Mouse (Mus musculus) kidney, adult 2 months (tissue): ENCODE results near the gene Olfr1044. TPM values are rescaled to one million over a fixed set of nuclear protein-coding genes. Genes with fewer than 3 reads are reported as not detected.
"Not testable (repeated sequence)": the region's sequence is repeated elsewhere in the genome, so short reads cannot be mapped to it uniquely, and the experiment has no call there.

ENCODE experiments used
- DNase-seq: peaks from one replicate; pipeline ENCODE4 v3.0.0; 2021
- H3K27ac ChIP-seq: fragments of 200-500 bp; 2 replicates; pipeline ENCODE4 v1.5.1; 2012; ENCODE audit warnings: low read depth, low read length, control low read depth, inconsistent platforms; ENCODE audit not compliant: insufficient read depth
- H3K27me3 ChIP-seq: fragments of 200-500 bp; replicated peaks from 2 replicates; pipeline ENCODE4 v1.6.1; 2012; ENCODE audit warnings: mild to moderate bottlenecking, moderate library complexity, low read length, inconsistent platforms; ENCODE audit not compliant: control insufficient read depth, insufficient read depth
- H3K36me3 ChIP-seq: fragments of 200-500 bp; 2 replicates; pipeline ENCODE4 v1.6.1; 2012; ENCODE audit warnings: mild to moderate bottlenecking, moderate library complexity, low read length, inconsistent platforms; ENCODE audit not compliant: control insufficient read depth, insufficient read depth
- H3K4me1 ChIP-seq: fragments of 200-500 bp; 2 replicates; pipeline ENCODE4 v1.6.1; 2011; ENCODE audit warnings: low read length; ENCODE audit not compliant: control insufficient read depth, insufficient read depth
- H3K4me3 ChIP-seq: fragments of 200-500 bp; 2 replicates; pipeline ENCODE4 v1.5.1; 2011; ENCODE audit warnings: mild to moderate bottlenecking, low read depth, low read length, control low read depth; ENCODE audit not compliant: insufficient read depth
- CTCF ChIP-seq: fragments of 200-500 bp; conservative IDR thresholded peaks from 2 replicates; pipeline ENCODE4 v1.5.1; 2011; ENCODE audit warnings: low read depth, mild to moderate bottlenecking, control low read depth, low read length, moderate library complexity, mixed read lengths; ENCODE audit not compliant: insufficient read depth, insufficient read length
- POLR2A ChIP-seq: fragments of 200-500 bp; IDR thresholded peaks from one replicate; pipeline ENCODE4 v1.6.1; 2011; ENCODE audit warnings: low read depth, low read length, control low read depth
- WGBS: fragments of 180-500 bp; shearing (Covaris S2); methylation state at CpG from one replicate; pipeline ENCODE4 v1.1.7; 2018; 5-methylcytosine and 5-hydroxymethylcytosine counted together
- polyA plus RNA-seq: library from polyadenylated mRNA; depleted of rRNA; stranded (reverse); fragments of >200 nt; gene quantifications from 2 replicates; pipeline ENCODE4 v1.2.3, GENCODE M21; 2012; rRNA removed

The Olfr1044 gene
- polyA plus RNA-seq, result not detected in 2 replicates

- H3K27me3 ChIP-seq, result no peaks in the 10 kb centered on the region
- no peak within 1 kb of the TSS for H3K27ac ChIP-seq
- no peaks in the 10 kb centered on the region for H3K36me3 ChIP-seq
- H3K4me3 ChIP-seq, result no peak within 1 kb of the TSS
- DNase-seq, result no peak
- TF ChIP-seq POLR2A (no peak), CTCF (no peak)
- H3K4me1 ChIP-seq, result no peaks in the 10 kb centered on the region
Observed at GRCm38 (mm10) chr2:86177720-86178119, at the start of gene Olfr1044. Gene Olfr1044, minus strand, starts transcription at chr2:86177820.

GRCm38 (mm10) chr2:86219214-86219613 lies 41.6 kb upstream of the Olfr1044 start, which contains the start of gene Olfr1046:
Gene Olfr1046, minus strand, starts transcription at chr2:86219314.
- H3K36me3 ChIP-seq, result no peaks in the 10 kb centered on the region
- 56% methylated on average over 2 of the region's 2 CpGs for WGBS
- H3K27ac ChIP-seq, result no peak within 1 kb of the TSS
- H3K4me1 ChIP-seq, result no peaks in the 10 kb centered on the region
- no peak within 1 kb of the TSS for H3K4me3 ChIP-seq
- TF ChIP-seq POLR2A (no peak), CTCF (no peak)
- DNase-seq, result no peak
- no peaks in the 10 kb centered on the region for H3K27me3 ChIP-seq

GRCm38 (mm10) chr2:86202909-86203308 lies 25.3 kb upstream of the Olfr1044 start, which contains the start of gene Olfr1045:
Gene Olfr1045, minus strand, starts transcription at chr2:86203009.
- DNase-seq, result no peak
- no peak for TF ChIP-seq CTCF
- TF ChIP-seq POLR2A, result no peak
- H3K27me3 ChIP-seq, result no peaks in the 10 kb centered on the region
- no peaks in the 10 kb centered on the region for H3K36me3 ChIP-seq
- no peak within 1 kb of the TSS for H3K27ac ChIP-seq
- no peak within 1 kb of the TSS for H3K4me3 ChIP-seq
- no peaks in the 10 kb centered on the region for H3K4me1 ChIP-seq

GRCm38 (mm10) chr2:86195863-86196262 lies 18.2 kb upstream of the Olfr1044 start:
- TF ChIP-seq POLR2A (no peak), CTCF (no peak)
- no peak for DNase-seq
- WGBS, result 47% methylated on average over 1 of the region's 1 CpGs
- Histone ChIP-seq H3K4me3 (no peak overlapping the region), H3K27ac (no peak overlapping the region), H3K4me1 (no peaks in the 10 kb centered on the region), H3K27me3 (no peaks in the 10 kb centered on the region), H3K36me3 (no peaks in the 10 kb centered on the region)

- Histone ChIP-seq H3K4me1 (no peaks in the 10 kb centered on the region), H3K4me3 (no peak within 1 kb of the TSS), H3K27ac (no peak within 1 kb of the TSS), H3K27me3 (no peaks in the 10 kb centered on the region), H3K36me3 (no peaks in the 10 kb centered on the region)
- TF ChIP-seq POLR2A (no peak), CTCF (no peak)
- DNase-seq, result no peak
Observed at GRCm38 (mm10) chr2:86185583-86185982, 8.0 kb upstream of the Olfr1044 start, which contains the start of gene Olfr52. Gene Olfr52, minus strand, starts transcription at chr2:86185683.

- no peaks in the 10 kb centered on the region for H3K4me1 ChIP-seq
- WGBS, result 85% methylated on average over 3 of the region's 3 CpGs
- no peak overlapping the region for H3K27ac ChIP-seq
- TF ChIP-seq CTCF (no peak), POLR2A (no peak)
- no peak for DNase-seq
- no peak overlapping the region for H3K4me3 ChIP-seq
- no peaks in the 10 kb centered on the region for H3K36me3 ChIP-seq
- H3K27me3 ChIP-seq, result no peaks in the 10 kb centered on the region
Observed at GRCm38 (mm10) chr2:86179950-86180349, 2.3 kb upstream of the Olfr1044 start.

- not testable (repeated sequence) for H3K27me3 ChIP-seq, H3K4me1 ChIP-seq, H3K36me3 ChIP-seq, H3K4me3 ChIP-seq, H3K27ac ChIP-seq, DNase-seq
- 76% methylated on average over 7 of the region's 7 CpGs for WGBS
Observed at GRCm38 (mm10) chr2:86175422-86175821, 2.2 kb downstream of the Olfr1044 start.

- TF ChIP-seq CTCF (no peak), POLR2A (no peak)
- 79% methylated on average over 2 of the region's 2 CpGs for WGBS
- H3K36me3 ChIP-seq, result no peaks in the 10 kb centered on the region
- H3K4me3 ChIP-seq, result no peak within 1 kb of the TSS
- H3K27me3 ChIP-seq, result no peaks in the 10 kb centered on the region
- DNase-seq, result no peak
- H3K4me1 ChIP-seq, result no peaks in the 10 kb centered on the region
- no peak within 1 kb of the TSS for H3K27ac ChIP-seq
Observed at GRCm38 (mm10) chr2:86167422-86167821, 10.2 kb downstream of the Olfr1044 start, which contains the start of gene Olfr1043. Gene Olfr1043, minus strand, starts transcription at chr2:86167522.
